Mouse (Mus musculus) layer of hippocampus, postnatal 14 days (tissue): ENCODE measurements around the gene Sik3. TPM values are rescaled to one million over a fixed set of nuclear protein-coding genes. Genes with fewer than 3 reads are reported as not detected.
"Not testable (repeated sequence)": the region's sequence is repeated elsewhere in the genome, so short reads cannot be mapped to it uniquely, and the experiment has no call there.

Experiments
- DNase-seq, 2 experiments: peaks; one replicate each; pipeline ENCODE4 v3.0.0; 2021 to 2022; ENCODE audit warnings: low spot score in 2 of 2, mixed read lengths in 1 of 2
- total RNA-seq, 2 experiments: library from RNA; stranded (reverse); gene quantifications; 2 replicates each; pipeline ENCODE4 v1.2.3; 2021

Sik3 gene
- total RNA-seq, 2 experiments from 2014 or later, result 104 to 118 TPM

- no peak for DNase-seq
Measured at GRCm38 (mm10) chr9:46098360-46098985, 85.9 kb downstream of the Sik3 start.

GRCm38 (mm10) chr9:46099107-46099506, 86.5 kb downstream of the Sik3 start:
- DNase-seq, result no peak

- DNase-seq, result no peak
Measured at GRCm38 (mm10) chr9:46103154-46103553, 90.5 kb downstream of the Sik3 start.

- no peak for DNase-seq
Measured at GRCm38 (mm10) chr9:46106105-46106504, 93.5 kb downstream of the Sik3 start.

- DNase-seq, result no peak
Measured at GRCm38 (mm10) chr9:46110648-46111047, 98.0 kb downstream of the Sik3 start.

GRCm38 (mm10) chr9:46111334-46111733, 98.7 kb downstream of the Sik3 start:
- no peak for DNase-seq

GRCm38 (mm10) chr9:46112246-46112645, 99.6 kb downstream of the Sik3 start:
- no peak for DNase-seq

GRCm38 (mm10) chr9:46118844-46119385, 106.3 kb downstream of the Sik3 start:
- DNase-seq, result no peak

GRCm38 (mm10) chr9:46119943-46120441, 107.4 kb downstream of the Sik3 start:
- DNase-seq, result peak; percentile 24 to 45

- no peak for DNase-seq
Measured at GRCm38 (mm10) chr9:46120468-46121253, 108.0 kb downstream of the Sik3 start.

- DNase-seq, result no peak
Measured at GRCm38 (mm10) chr9:46121486-46121885, 108.9 kb downstream of the Sik3 start.

- no peak for DNase-seq
Measured at GRCm38 (mm10) chr9:46122731-46123130, 110.1 kb downstream of the Sik3 start.

- no peak for DNase-seq
Measured at GRCm38 (mm10) chr9:46126295-46126694, 113.7 kb downstream of the Sik3 start.

- no peak for DNase-seq
Measured at GRCm38 (mm10) chr9:46127326-46127725, 114.7 kb downstream of the Sik3 start.

GRCm38 (mm10) chr9:46129241-46129640, 116.6 kb downstream of the Sik3 start:
- DNase-seq, result no peak

- DNase-seq, result not testable (repeated sequence)
Measured at GRCm38 (mm10) chr9:46132821-46133220, 120.2 kb downstream of the Sik3 start.

- DNase-seq, result no peak
Measured at GRCm38 (mm10) chr9:46138831-46139230, 126.2 kb downstream of the Sik3 start.

- no peak for DNase-seq
Measured at GRCm38 (mm10) chr9:46140811-46141210, 128.2 kb downstream of the Sik3 start.

- no peak for DNase-seq
Measured at GRCm38 (mm10) chr9:46142031-46142430, 129.4 kb downstream of the Sik3 start.

GRCm38 (mm10) chr9:46142492-46142891, 129.9 kb downstream of the Sik3 start:
- DNase-seq, result no peak

GRCm38 (mm10) chr9:46144976-46145375, 132.4 kb downstream of the Sik3 start:
- no peak for DNase-seq

GRCm38 (mm10) chr9:46146437-46146836, 133.8 kb downstream of the Sik3 start:
- no peak for DNase-seq
